Mouse (Mus musculus): ENCODE data around the gene E2f1.

E2f1 gene

DNA sequence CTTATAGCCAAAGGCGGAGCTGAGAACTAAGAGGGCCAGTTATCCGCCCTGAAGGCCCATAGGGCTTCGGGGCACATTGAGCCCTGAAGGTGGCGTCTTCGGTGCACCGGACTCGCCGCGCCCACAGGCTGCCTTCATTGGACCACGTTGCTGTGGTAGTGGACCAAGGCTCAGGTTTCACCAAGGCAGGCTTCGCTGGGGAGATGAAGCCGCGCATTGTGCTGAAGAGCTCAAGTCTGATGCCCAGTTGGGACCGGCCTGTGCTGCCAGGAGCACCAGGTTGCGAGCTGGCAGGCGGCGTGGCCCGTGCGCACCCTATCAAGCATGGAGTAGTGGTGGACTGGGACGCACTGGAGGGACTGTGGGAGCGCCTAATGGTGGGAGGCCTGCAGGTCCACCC is 17.8 kb downstream of the E2f1 start:
- peak; percentile 51 for DNase-seq (ENCODE audit: low read depth, low spot score)

DNA sequence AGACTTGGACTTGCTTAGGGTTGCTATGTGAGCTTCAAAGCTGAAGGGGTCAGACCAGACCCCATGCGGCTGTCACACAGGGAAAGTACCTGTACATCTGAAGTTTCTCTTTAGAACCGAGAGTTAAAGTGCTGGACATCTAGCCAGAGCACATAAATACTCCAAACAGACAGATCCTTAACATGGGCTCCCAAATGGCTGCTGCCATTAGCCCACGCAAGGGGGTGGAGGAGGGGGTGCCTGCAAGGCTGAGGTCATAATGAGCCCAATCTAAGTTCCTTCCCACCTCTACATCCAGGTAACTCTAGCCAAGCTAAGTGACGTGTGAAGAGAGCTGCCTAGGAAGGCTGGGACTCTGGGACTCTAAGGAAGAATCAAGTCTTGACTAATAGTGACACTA is 18.2 kb downstream of the E2f1 start, which contains the start of gene Actl10:
TSS of gene Actl10 (plus strand) at position 301 of the 400 bp plus-strand sequence.
- DNase-seq (ENCODE audit: low read depth, low spot score), result no peak

DNA sequence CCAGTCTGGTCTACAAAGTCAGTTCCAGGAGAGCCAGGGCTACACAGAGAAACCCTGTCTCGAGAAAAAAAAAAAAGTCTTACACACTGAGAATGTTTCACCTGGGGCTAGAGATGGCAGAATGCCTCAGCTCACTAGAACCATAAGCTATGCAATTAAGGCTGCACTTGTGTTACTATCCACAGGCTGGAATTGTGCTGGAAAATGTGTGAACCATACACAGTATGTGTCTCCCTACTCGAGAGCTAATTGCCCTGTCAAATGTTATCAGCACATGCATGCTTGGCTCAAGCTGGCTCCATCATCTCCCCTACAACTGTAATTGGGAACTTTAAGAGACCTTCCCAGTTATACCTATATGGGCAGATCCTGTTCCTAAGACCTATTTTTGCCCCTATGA is 18.8 kb downstream of the E2f1 start:
- no peak for DNase-seq (ENCODE audit: low read depth, low spot score)

DNA sequence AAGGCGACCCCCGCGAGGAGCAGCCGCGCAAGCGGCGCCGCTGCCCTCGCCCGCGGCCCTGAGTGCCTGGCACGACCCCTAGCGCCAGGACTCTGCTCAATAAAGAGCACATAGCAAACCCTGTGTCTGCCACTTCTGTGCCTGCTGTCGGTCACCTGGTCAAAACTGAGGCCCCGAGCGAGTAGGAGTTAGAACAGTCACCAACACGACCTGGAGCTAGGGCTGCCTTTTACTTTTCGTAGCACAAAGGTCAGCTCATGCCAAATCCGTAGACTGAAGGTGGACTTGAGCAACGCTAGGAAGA is 19.9 kb downstream of the E2f1 start:
- DNase-seq (ENCODE audit: low read depth, low spot score), result no peak

DNA sequence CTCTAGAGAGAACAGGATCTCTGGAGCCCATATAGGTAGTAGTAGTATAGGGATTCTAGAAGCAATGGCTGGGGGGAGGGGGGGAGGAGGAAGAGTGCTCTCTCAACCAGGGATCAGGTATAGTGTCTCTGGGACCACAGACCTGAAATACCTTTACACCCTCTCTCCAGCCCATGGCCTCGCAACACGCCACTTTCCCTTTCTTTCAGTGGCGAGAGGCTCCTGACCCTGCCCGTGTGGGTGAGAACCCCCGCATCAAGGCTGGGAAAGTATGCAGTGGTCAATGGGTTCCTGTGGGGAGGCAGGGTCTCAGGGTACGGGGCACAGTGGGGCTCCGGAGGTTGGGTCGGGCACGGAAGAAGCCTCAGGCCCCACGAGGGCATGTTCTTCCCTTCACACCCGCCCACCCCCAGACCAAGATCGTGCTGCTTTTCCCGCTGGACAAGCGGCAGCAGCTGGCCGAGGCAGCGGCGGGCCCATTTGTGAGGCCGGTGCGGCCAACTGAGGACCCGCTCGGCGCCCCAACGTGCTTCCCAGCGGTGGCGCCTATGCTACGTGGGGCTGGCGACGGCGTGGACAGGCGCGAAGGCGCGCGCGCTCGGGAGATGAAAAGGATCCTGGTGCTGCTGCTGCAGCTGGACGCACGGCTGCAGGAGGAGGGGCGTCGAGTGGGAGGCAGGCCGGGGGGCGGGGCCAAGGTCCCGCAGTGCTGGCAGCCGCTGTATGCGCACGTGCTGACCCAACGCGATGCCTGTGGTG is 20.4 kb downstream of the E2f1 start:
- peak; percentile 74 for DNase-seq (ENCODE audit: low read depth, low spot score)

DNA sequence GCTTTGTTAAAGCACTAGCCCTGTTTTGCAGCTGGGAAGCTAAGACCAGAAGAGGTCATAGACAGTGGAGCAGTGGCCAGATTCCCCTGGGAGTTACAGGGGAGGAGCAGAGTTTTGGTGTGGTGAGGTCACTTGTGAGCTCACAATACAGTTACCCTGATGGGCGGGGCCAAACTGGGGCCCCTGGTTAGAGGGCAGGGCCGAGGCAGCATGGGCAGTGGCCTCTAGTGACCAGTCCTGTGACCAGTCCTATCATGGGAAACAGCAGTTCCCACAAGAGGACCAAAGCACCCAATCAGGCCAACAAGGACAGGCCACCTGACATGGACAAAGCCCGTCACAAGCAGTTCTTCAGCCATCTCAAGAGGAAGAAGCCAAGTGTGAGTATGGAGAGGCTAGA is 21.0 kb downstream of the E2f1 start:
- no peak for DNase-seq (ENCODE audit: low read depth, low spot score)

DNA sequence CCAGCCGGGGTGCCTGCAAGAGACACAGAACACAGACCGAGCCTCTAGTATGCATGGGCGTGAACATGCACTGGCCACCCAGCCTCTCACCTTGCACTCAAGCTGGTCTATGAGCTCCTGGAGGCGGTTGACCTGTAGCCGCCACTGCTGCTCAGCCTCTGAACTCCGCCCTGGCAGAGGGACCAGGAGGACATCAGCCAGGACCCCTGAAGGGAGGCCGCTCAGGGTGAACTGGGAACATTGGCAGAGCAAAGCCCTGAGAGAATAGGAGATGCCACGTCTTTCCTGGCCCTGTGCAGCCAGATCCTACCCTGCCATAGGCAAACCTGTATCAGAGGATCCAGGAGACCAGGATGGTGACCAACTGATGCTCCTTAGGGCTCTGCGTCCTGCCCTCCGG is 23.0 kb downstream of the E2f1 start, which contains the start of gene 1700003F12Rik:
TSS of gene 1700003F12Rik (plus strand) at position 375 of the 400 bp plus-strand sequence.
- no peak for DNase-seq (ENCODE audit: low read depth, low spot score)

DNA sequence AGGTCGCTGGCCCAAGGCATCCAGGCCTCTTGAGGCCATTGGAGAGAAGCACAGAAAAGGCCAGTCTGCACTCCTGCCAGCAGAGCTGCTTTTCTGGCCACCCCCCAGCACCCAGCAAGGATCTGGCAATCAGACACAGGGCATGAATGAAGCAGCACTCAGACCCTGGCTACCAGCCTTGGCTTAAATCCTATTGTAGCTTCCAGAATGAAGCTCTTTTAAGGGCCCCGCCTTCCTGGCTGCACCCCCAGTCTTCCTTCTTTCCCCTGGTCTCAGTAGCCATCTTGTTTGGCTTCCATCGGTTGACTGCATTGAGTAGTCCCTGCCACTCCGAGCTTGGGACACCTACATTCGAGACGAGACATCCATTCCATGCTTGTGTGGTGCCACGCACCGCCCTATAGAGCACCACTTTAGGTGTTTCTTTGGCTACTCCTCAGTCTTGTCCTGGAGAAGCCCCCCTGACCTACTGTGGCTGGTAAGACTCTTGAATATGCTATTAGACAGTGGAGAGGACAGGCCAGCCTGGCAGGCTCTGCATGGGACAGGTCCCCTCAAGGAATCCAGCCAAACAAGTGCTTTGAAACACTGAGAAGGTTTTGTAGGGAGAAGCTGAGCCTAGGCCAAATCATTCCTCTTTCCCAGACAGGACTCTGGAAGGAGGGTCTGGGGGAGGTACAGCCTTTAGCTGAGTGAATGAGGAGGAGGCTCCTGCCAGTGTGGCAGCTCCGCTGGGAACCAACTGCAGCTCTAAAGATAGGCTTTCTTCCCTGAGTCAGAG is 25.9 kb downstream of the E2f1 start:
- DNase-seq (ENCODE audit: low read depth, low spot score), result no peak

DNA sequence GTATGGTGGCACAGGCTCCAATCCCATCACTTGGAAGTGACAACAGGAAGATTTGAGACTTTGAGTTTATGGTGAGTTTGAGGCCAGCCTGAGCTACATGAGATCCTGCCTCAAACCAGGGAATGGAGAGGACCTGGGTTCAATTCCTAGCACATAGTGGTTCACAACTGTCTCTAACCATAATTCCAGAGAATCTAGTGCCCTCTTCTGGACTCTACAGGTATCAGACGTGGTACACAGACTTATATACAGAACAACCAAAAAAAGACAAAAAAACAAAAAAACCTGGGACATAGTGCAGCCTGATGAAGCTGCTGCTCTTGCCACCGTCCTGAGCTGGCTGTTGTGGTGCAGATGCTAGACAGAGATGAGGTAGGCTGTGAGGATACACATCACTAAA is 28.1 kb downstream of the E2f1 start:
- no peak for DNase-seq (ENCODE audit: low read depth, low spot score)

DNA sequence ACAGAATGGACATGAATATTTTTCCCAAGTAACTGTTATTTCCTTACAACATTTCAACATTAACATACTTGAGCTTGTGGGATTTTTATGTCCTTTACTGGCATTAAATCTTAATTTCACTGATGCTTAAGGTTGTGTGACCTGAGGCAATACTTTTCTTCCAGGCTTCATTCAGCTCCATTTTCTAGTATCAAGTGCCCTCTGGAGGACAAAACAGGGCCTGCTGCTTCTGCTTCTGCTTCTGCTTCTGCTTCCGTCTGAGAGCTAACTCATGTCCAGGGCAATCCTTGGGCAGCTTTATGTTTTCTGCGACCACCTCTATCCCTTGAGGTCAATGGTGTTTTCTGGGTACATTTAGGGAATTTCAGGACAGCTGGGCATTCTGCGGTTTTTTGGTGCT is 30.0 kb downstream of the E2f1 start:
- DNase-seq (ENCODE audit: low read depth, low spot score), result peak; percentile 49

DNA sequence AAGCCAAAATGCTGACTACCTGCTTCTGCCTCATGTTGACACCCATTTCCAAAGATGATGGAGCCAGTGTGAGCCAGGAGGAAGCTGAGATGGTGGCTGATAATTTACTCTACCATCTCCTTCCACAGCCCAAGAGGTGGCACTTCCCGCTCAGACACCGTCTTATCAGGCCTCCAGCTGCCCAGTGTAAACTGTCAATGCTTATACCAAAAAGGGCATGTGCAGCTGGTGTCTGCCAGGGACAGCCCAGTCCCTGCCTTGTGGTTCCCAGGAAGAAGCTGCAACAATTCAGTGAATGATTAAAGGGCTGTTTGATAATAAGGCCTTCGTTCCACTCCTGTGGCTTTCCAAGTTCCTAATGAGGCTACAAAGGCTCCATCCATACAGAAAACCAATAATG is 31.0 kb downstream of the E2f1 start:
- no peak for DNase-seq (ENCODE audit: low read depth, low spot score)

DNA sequence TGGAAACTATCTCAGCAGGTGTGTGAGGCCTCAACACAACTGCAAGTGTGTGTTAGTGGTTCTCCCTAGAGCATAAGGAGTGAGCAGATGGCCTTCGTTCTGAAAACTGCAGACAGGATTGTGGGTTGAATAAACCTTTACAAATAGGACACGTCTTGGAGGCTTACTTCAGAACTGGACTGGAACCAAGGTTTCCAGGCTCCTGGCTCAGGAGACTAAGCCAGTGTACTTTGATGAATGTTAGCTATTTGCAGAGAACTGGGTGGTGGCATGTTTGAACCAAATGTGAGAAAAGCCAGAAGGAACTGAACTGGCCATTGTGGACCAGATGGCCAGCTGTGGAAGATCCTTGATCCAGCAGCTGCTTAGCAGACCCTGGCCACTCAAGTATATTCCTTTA is 31.4 kb downstream of the E2f1 start:
- no peak for DNase-seq (ENCODE audit: low read depth, low spot score)

DNA sequence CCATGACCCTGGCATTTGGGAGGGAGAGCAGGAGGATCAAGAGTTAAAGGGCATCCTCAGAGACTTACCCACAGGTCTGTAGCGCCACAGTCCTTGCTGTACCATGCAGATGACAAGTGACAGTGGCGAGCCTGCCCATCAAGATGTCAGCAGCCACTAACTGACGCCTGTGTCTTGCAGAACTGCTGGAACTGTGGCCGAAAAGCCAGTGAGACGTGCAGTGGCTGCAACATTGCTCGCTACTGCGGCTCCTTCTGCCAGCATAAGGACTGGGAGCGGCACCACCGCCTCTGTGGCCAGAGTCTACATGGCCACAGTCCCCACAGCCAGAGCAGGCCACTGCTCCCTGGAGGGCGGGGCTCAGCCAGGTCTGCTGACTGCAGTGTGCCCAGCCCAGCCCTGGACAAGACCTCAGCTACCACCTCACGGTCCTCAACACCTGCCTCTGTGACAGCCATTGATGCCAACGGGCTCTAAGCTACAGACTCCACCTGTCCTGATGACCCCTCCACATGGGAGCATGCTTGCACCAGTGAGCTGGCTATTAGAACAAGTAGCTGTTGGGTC is 34.9 kb downstream of the E2f1 start:
- DNase-seq (ENCODE audit: low read depth, low spot score), result no peak

DNA sequence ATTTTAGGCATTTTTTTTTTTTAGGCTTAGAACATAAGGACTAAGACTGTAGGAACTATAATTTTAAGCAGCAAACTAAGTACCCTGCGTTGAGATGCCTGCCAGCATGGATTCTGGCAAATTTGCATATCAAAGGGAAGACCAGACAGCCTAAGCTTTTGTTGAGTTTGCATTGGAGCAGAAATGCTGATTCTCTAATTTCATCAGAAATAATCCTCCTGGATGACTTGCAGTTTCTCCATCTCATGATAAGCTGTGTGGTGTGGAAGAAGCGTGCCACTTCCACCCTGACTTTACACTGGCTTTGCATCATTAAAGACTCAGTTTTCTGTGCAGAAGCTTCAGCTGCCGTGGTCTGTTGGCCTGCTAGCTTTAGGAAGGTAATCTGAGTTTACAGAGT is 36.8 kb downstream of the E2f1 start:
- peak; percentile 75 for DNase-seq (ENCODE audit: low read depth, low spot score)

DNA sequence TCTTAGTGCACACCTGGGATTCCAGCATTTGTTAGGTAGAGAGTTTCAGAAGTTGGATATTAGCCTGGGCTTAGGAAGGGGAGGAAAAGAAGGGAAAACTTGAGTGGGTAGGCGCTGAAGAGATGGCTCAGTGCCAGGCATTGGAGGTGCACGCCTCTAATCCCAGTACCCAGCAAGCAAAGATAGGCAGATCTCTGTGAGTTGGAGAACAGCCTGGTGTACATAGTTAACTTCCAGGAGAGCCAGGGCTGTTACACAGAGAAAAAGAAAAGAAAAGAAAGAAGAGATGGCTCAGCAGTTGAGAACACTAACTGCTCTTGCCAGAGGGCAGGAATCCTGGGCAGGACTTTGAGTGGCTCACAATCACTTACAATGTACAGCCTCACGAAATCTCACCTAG is 43.2 kb downstream of the E2f1 start:
- no peak for DNase-seq (ENCODE audit: low read depth, low spot score)

DNA sequence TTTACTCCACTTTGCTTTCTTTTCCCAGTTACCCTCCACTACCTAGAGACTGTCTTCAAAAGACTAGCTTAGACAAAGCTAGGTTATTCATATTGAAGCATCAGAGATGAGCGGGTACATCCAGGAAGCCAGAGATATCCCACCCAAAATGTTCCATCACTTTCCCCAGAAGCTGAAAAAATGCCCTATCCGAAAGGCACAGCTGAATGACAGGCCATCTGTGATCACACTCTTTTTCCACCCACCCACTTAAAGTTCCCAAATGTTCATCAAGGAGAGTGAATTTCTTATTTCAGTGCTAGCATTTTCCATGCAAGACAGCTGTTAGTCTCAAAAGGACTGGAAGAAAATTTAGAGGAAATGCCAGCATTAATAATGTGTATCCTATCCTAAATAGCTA is 44.4 kb downstream of the E2f1 start:
- DNase-seq (ENCODE audit: low read depth, low spot score), result no peak

DNA sequence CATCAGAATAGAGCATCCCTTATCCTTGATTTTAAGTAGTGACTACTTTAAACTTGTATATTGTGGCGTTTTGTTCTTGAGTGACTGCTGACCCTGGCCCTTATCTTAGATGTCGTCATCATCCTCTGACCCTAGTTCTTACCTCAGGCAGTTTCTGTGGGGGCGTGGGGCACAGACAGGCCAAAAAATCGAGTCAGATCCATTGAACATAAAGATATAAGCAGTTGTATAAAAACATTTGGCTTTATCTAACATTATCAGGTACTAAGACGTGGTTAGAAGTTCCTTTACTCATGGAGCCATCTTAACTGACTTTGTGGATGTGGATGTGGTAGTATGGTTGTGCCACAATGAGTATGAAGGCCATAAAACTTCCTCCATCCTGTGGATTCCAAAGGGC is 47.4 kb downstream of the E2f1 start:
- DNase-seq (ENCODE audit: low read depth, low spot score), result no peak

DNA sequence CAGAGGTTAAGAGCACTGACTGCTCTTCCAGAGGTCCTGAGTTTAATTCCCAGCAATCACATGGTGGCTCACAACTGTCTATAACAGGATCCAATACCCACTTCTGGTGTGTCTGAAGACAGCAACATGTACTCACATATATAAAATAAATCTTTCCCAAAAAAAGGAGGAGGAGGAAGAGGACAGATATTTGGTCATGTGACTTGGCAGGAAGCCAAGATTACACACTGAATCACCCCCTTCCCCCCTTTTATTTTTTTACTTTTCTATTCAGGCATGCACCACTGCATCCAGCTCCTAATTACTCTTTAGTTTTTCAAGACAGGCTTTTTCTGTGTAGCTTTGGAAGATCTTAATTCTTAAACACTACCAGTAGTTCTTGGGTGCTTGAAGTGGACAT is 48.2 kb downstream of the E2f1 start:
- no peak for DNase-seq (ENCODE audit: low read depth, low spot score)

DNA sequence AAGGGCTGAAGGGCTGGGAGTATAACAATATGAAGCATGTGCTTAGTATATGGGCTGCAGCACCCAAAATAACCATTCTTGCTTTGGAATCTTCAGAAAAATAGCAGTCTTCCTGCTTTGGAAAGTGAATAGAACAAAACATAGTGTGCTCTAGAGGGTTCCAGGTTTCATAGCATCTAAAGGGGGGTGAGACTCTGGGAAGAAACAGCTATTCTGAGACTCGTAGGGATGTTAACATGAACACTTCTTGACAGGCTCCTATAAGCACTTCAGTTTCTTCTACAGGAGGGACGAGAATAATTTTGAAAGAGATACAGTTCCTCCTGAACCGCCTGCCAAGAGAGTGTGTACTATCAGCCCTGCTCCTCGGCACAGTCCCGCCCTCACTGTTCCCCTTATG is 52.3 kb downstream of the E2f1 start:
- no peak for DNase-seq (ENCODE audit: low read depth, low spot score)

DNA sequence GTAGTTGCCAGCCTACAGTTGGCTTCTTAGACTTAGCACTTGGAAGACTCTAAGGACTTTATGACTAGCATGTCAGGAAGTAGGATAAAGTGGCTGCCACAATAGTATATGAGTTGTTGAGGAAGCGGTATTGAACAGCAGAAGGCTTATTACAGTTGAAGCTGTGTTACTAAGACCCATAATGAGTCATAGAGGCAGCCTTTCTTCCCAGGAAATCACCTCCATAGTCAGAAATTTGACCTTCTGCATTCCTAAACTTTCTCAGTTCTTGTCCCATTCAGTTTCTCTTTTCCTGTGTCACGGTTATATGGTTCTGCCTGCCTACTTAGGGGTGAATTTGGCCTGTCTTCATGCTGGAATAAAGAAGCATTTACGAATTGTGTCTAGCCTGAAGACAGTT is 52.7 kb downstream of the E2f1 start:
- DNase-seq (ENCODE audit: low read depth, low spot score), result no peak

DNA sequence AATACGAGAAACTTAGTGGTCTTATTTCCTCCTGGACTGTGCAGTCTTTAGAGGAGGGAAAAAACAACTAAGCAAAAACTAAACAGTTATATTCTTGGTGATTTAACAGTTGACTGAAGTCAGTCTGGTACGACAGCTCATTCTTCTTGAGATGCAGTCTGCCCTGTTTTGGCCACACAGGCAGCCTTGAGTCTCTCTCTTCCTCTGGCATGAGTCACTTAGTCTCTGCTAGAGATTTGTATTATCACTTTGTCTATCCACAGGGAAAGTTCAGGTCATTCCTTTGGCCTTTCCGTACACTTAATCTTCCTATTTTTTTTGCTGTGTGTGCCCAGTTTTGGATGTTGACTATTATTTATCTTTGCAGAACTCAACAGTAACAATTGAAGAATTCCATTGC is 59.6 kb downstream of the E2f1 start:
- DNase-seq (ENCODE audit: low read depth, low spot score), result no peak
